Mouse (Mus musculus) forebrain, embryonic 10.5 days (tissue): ENCODE measurements around the gene Fam160a1. TPM values are rescaled to one million over a fixed set of nuclear protein-coding genes. Genes with fewer than 3 reads are reported as not detected.

Experiments used
- DNase-seq: peaks from one replicate; pipeline ENCODE4 v3.0.0-alpha.2; 2017; ENCODE audit warnings: low spot score; ENCODE audit errors: extremely low spot score
- H3K27ac ChIP-seq: fragments of 300-500 bp; sonication (generic); 2 replicates; pipeline ENCODE4 v1.5.1; 2016; ENCODE audit warnings: mild to moderate bottlenecking
- H3K27me3 ChIP-seq: fragments of 300-500 bp; sonication (generic); 2 replicates; pipeline ENCODE4 v1.6.1; 2016; ENCODE audit warnings: mild to moderate bottlenecking; ENCODE audit not compliant: poor library complexity, severe bottlenecking
- H3K36me3 ChIP-seq: fragments of 300-500 bp; sonication (generic); replicated peaks from 2 replicates; pipeline ENCODE4 v1.6.1; 2016; ENCODE audit warnings: mild to moderate bottlenecking, moderate library complexity
- H3K4me1 ChIP-seq: fragments of 300-500 bp; sonication (generic); 2 replicates; pipeline ENCODE4 v1.6.1; 2016
- H3K4me3 ChIP-seq: fragments of 300-500 bp; sonication (generic); 2 replicates; pipeline ENCODE4 v1.5.1; 2016; ENCODE audit warnings: mild to moderate bottlenecking, moderate library complexity
- H3K9me3 ChIP-seq: fragments of 300-500 bp; sonication (generic); 2 replicates; pipeline ENCODE4 v1.6.1; 2016; ENCODE audit warnings: mild to moderate bottlenecking, moderate library complexity
- WGBS: fragments of 180-500 bp; shearing (Covaris S2); methylation state at CpG from one replicate; pipeline ENCODE4 v1.1.7; 2016; 5-methylcytosine and 5-hydroxymethylcytosine counted together
- polyA plus RNA-seq: library from polyadenylated mRNA; unstranded; fragments of >200 nt; fragmentation: Nextera tagmentation; extraction: Ambion mirVana; gene quantifications from 2 replicates; pipeline ENCODE4 v1.2.1, GENCODE M21; 2016

The Fam160a1 gene
- polyA plus RNA-seq, 1 experiment from 2014 or later = 0.40 TPM

GRCm38 (mm10) chr3:85773425-85773824 is 43.7 kb downstream of the Fam160a1 start:
- H3K9me3 ChIP-seq = no peaks in the 10 kb centered on the region
- no peak overlapping the region for H3K27ac ChIP-seq
- WGBS = 44% methylated on average over 3 of the region's 3 CpGs

GRCm38 (mm10) chr3:85764937-85765337 is 52.2 kb downstream of the Fam160a1 start:
- WGBS = 54% methylated on average over 7 of the region's 7 CpGs
- no peaks in the 10 kb centered on the region for H3K9me3 ChIP-seq
- H3K36me3 ChIP-seq = no peaks in the 10 kb centered on the region
- H3K27ac ChIP-seq = no peak overlapping the region
- peak overlapping the region; percentile 3; the same call in 1 of the 2 replicates for H3K4me3 ChIP-seq
- DNase-seq = no peak
- peaks cover 16% of the 10 kb centered on the region for H3K4me1 ChIP-seq
- no peaks in the 10 kb centered on the region; the same call in 1 of the 2 replicates for H3K27me3 ChIP-seq

More at GRCm38 (mm10) chr3:85773425-85773824, 43.7 kb downstream of the Fam160a1 start:
- H3K4me3 ChIP-seq = no peak overlapping the region
- no peaks in the 10 kb centered on the region for H3K36me3 ChIP-seq
- H3K4me1 ChIP-seq = peaks cover 8% of the 10 kb centered on the region; the same call in 1 of the 2 replicates
- no peak for DNase-seq
- no peaks in the 10 kb centered on the region for H3K27me3 ChIP-seq

GRCm38 (mm10) chr3:85764008-85764834 is 52.9 kb downstream of the Fam160a1 start:
- H3K4me1 ChIP-seq = peaks cover 16% of the 10 kb centered on the region
- H3K36me3 ChIP-seq = no peaks in the 10 kb centered on the region
- no peak for DNase-seq
- no peaks in the 10 kb centered on the region; the same call in 1 of the 2 replicates for H3K27me3 ChIP-seq
- H3K4me3 ChIP-seq = peak overlapping the region; percentile 3
- H3K9me3 ChIP-seq = no peaks in the 10 kb centered on the region
- no peak overlapping the region for H3K27ac ChIP-seq
- WGBS = 40% methylated on average over 18 of the region's 18 CpGs

DNA sequence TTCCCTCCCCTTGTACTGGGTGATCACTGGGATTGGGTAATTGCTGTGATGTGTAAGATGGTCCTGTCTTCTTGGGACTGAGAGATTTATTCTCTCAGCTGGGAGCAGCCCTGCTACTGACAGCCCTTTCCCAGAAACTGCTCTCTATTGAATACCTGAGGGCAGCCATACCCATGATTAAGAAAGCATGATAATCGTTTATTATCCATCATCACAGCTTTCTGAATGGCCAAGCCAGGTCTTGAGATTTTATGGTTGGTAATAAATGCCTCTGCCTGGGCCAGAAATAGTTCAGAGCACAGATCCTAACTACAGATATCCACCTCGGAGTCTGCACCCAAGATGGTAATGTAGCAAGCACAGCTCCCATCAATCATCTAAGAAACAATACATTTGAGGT is 59.1 kb downstream of the Fam160a1 start:
- H3K36me3 ChIP-seq = no peaks in the 10 kb centered on the region
- H3K27me3 ChIP-seq = no peaks in the 10 kb centered on the region; the same call in 1 of the 2 replicates
- no peak for DNase-seq
- peaks cover 21% of the 10 kb centered on the region for H3K4me1 ChIP-seq
- H3K4me3 ChIP-seq = no peak overlapping the region
- no peaks in the 10 kb centered on the region for H3K9me3 ChIP-seq
- H3K27ac ChIP-seq = no peak overlapping the region
- WGBS = 80% methylated on average over 2 of the region's 2 CpGs

- no peaks in the 10 kb centered on the region for H3K27me3 ChIP-seq
- DNase-seq = no peak
- H3K36me3 ChIP-seq = no peaks in the 10 kb centered on the region
- no peaks in the 10 kb centered on the region for H3K9me3 ChIP-seq
- no peak overlapping the region for H3K4me3 ChIP-seq
- H3K4me1 ChIP-seq = peaks cover 26% of the 10 kb centered on the region
- no peak overlapping the region for H3K27ac ChIP-seq
- 96% methylated on average over 4 of the region's 4 CpGs for WGBS
Observed at GRCm38 (mm10) chr3:85757435-85757834, 59.7 kb downstream of the Fam160a1 start.

DNA sequence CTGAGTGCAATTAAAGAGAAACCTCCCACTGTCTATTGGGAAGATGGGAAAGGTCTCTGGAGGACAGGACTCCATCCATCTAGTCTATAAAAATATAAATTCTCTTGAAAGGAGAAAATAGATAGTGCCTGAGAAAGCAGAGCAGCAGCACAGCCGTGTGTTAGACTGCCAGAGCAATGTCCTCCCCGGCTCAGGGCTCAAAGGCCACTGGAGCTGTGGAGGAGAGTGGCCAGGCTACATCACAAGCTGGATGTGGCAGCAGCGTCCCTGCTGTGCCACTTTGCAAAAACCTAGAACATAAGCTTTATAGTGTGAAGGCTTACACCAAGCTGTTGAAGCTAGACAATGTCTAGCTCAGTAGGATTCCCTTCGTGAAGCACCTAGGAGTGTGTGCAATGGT is 67.7 kb downstream of the Fam160a1 start:
- peaks cover 24% of the 10 kb centered on the region for H3K4me1 ChIP-seq

DNA sequence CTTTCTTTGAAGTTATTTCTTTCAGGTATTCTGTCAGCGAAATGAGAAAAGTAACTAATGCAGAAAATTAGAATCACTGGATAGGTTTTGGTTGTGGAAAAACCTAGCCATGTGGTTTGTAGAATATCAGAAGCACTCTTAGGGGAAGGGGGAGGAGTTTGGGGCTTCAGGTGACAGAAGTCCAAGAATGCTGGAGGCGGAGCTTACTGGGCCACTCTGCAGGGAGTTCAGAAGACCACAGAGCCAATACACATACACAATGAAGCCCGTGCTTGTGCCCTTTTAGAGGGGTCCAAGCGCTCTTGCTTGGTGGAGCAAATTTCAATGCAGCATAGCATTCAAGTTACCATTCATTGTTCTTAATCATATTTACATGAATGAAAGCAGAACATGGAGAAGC is 68.2 kb downstream of the Fam160a1 start:
- WGBS = 18% methylated on average over 4 of the region's 4 CpGs
- no peaks in the 10 kb centered on the region for H3K36me3 ChIP-seq
- no peaks in the 10 kb centered on the region for H3K9me3 ChIP-seq
- H3K4me3 ChIP-seq = no peak overlapping the region
- no peak for DNase-seq
- H3K27ac ChIP-seq = no peak overlapping the region
- H3K27me3 ChIP-seq = no peaks in the 10 kb centered on the region
- H3K4me1 ChIP-seq = peaks cover 24% of the 10 kb centered on the region

More for the DNA sequence above, 67.7 kb downstream of the Fam160a1 start:
- H3K4me3 ChIP-seq = no peak overlapping the region
- WGBS = 60% methylated on average over 4 of the region's 4 CpGs
- no peaks in the 10 kb centered on the region for H3K27me3 ChIP-seq
- no peaks in the 10 kb centered on the region for H3K36me3 ChIP-seq
- no peak for DNase-seq
- H3K9me3 ChIP-seq = no peaks in the 10 kb centered on the region
- H3K27ac ChIP-seq = no peak overlapping the region

- Histone ChIP-seq H3K27ac (no peak overlapping the region), H3K4me3 (no peak overlapping the region), H3K9me3 (no peaks in the 10 kb centered on the region), H3K4me1 (peaks cover 14% of the 10 kb centered on the region), H3K27me3 (no peaks in the 10 kb centered on the region), H3K36me3 (no peaks in the 10 kb centered on the region)
- DNase-seq = no peak
- 87% methylated on average over 4 of the region's 4 CpGs for WGBS
Observed at GRCm38 (mm10) chr3:85746116-85746515, 71.0 kb downstream of the Fam160a1 start.

DNA sequence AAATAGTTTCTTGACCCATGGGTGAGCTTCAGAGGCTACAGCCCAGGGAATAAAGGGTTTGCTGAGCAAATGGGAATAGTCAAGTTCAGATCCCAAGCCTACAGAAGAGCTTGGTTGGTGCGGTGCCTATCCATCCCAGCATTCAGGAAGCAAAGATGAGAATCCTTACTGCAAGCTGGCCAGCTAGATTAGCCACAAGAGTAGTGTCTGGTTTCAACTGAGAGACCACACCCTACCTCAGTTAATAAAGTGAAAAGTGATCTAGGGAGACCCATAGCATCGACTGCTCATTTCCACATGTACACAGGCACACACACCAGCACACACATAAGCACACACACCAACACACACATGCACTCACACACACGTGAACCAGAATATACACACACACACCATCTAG is 75.3 kb downstream of the Fam160a1 start:
- 86% methylated on average over 3 of the region's 3 CpGs for WGBS
- Histone ChIP-seq H3K36me3 (no peaks in the 10 kb centered on the region), H3K27ac (no peak overlapping the region)

GRCm38 (mm10) chr3:85738591-85738990 is 78.5 kb downstream of the Fam160a1 start:
- 80% methylated on average over 3 of the region's 3 CpGs for WGBS
- no peaks in the 10 kb centered on the region for H3K9me3 ChIP-seq
- H3K4me1 ChIP-seq = no peaks in the 10 kb centered on the region
- H3K27ac ChIP-seq = no peak overlapping the region
- no peak for DNase-seq
- no peak overlapping the region for H3K4me3 ChIP-seq
- no peaks in the 10 kb centered on the region for H3K36me3 ChIP-seq
- H3K27me3 ChIP-seq = no peaks in the 10 kb centered on the region

More for the DNA sequence above, 75.3 kb downstream of the Fam160a1 start:
- no peak for DNase-seq
- Histone ChIP-seq H3K9me3 (no peaks in the 10 kb centered on the region), H3K4me1 (no peaks in the 10 kb centered on the region), H3K27me3 (no peaks in the 10 kb centered on the region), H3K4me3 (no peak overlapping the region)

- Histone ChIP-seq H3K4me3 (no peak overlapping the region), H3K36me3 (no peaks in the 10 kb centered on the region), H3K4me1 (no peaks in the 10 kb centered on the region), H3K27ac (no peak overlapping the region), H3K9me3 (no peaks in the 10 kb centered on the region), H3K27me3 (no peaks in the 10 kb centered on the region)
- DNase-seq = no peak
- WGBS = 75% methylated on average over 5 of the region's 5 CpGs
Observed at GRCm38 (mm10) chr3:85733939-85734729, 83.0 kb downstream of the Fam160a1 start.

DNA sequence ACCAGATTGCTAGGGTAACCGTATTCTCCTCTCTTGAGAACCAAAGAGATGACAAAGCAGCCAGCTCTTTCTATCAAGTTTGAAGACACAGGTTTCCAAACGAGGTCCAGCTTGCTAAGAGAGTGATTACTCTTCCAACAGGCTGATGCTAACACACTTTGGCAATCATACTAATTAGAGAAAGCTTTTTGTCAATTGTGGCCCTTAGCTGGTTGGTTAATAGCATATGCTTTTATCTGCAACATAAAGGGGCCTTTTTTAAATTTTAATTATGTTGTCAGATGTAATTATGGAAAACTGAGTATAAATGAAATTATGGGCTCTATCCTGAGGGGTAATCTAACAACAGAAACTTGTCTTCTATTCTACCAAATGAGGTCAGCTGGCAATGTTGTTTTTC is 89.9 kb downstream of the Fam160a1 start:
- H3K4me3 ChIP-seq = no peak overlapping the region
- no peaks in the 10 kb centered on the region for H3K27me3 ChIP-seq
- DNase-seq = no peak
- H3K27ac ChIP-seq = no peak overlapping the region
- H3K36me3 ChIP-seq = no peaks in the 10 kb centered on the region
- WGBS = 57% methylated on average over 2 of the region's 2 CpGs
- H3K4me1 ChIP-seq = no peaks in the 10 kb centered on the region
- H3K9me3 ChIP-seq = no peaks in the 10 kb centered on the region

DNA sequence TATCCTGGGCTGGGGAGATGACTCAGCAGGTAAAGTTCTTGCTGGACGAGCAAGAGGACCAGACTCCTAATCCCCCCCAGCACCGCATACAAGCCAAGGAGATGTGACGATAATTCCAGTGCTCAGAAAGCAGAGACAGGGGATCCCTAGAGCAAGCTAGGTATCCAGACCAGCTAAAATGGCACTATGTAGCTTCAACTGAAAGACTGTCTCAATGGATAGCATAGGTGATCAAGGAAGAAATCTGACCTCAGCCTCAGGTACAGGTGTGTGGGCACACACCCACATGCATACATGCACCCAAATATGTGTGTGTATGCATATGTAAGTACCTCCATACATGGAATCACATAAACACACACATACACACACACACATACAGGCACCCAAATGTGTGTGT is 91.1 kb downstream of the Fam160a1 start:
- 92% methylated on average over 3 of the region's 3 CpGs for WGBS

More for the DNA sequence above, 91.1 kb downstream of the Fam160a1 start:
- H3K4me1 ChIP-seq = no peaks in the 10 kb centered on the region
- H3K36me3 ChIP-seq = no peaks in the 10 kb centered on the region
- DNase-seq = no peak
- no peak overlapping the region for H3K27ac ChIP-seq
- H3K4me3 ChIP-seq = no peak overlapping the region
- no peaks in the 10 kb centered on the region for H3K27me3 ChIP-seq
- H3K9me3 ChIP-seq = no peaks in the 10 kb centered on the region
